Mouse (Mus musculus) intestine, embryonic 16.5 days (tissue): Measurements from ENCODE around the gene Skap2. TPM values are rescaled to one million over a fixed set of nuclear protein-coding genes. Genes with fewer than 3 reads are reported as not detected.
A peak's percentile ranks its signal among the peaks of the same experiment; 100 is the strongest.

Source experiments
- ATAC-seq: fragments of 200-750 bp; cut with Nextera tagmentation; 2 replicates; pipeline ENCODE4 v1.8.0; 2017; ENCODE audit warnings: moderate TSS enrichment, moderate library complexity
- H3K27ac ChIP-seq: fragments of 300-500 bp; sonication (generic); 2 replicates; pipeline ENCODE4 v1.5.1; 2014; ENCODE audit warnings: mild to moderate bottlenecking, low read length
- H3K27me3 ChIP-seq: fragments of 300-500 bp; sonication (generic); replicated peaks from 2 replicates; pipeline ENCODE4 v1.6.1; 2014; ENCODE audit warnings: low read length, control low read depth, mixed read lengths; ENCODE audit not compliant: control insufficient read depth, insufficient read depth
- H3K36me3 ChIP-seq: fragments of 300-500 bp; sonication (generic); 2 replicates; pipeline ENCODE4 v1.6.1; 2014; ENCODE audit warnings: low read length, control low read depth; ENCODE audit not compliant: control insufficient read depth, insufficient read depth
- H3K4me1 ChIP-seq: fragments of 300-500 bp; sonication (generic); 2 replicates; pipeline ENCODE4 v1.6.1; 2014; ENCODE audit warnings: low read length, control low read depth, mixed read lengths; ENCODE audit not compliant: control insufficient read depth, insufficient read depth
- H3K4me2 ChIP-seq: fragments of 300-500 bp; sonication (generic); 2 replicates; pipeline ENCODE4 v1.6.1; 2014; ENCODE audit warnings: low read depth, low read length, control low read depth
- H3K4me3 ChIP-seq: fragments of 300-500 bp; sonication (generic); 2 replicates; pipeline ENCODE4 v1.5.1; 2014; ENCODE audit warnings: mild to moderate bottlenecking, low read length
- H3K9ac ChIP-seq: fragments of 300-500 bp; sonication (generic); 2 replicates; pipeline ENCODE4 v1.6.1; 2014; ENCODE audit warnings: low read depth, low read length
- H3K9me3 ChIP-seq: fragments of 300-500 bp; sonication (generic); 2 replicates; pipeline ENCODE4 v1.6.1; 2016; ENCODE audit warnings: low read length, control low read depth; ENCODE audit not compliant: control insufficient read depth
- WGBS: fragments of 180-500 bp; shearing (Covaris S2); extraction: QIAGEN DNeasy Blood & Tissue Kit; methylation state at CpG from one replicate; pipeline ENCODE4 v1.1.7; 2014; 5-methylcytosine and 5-hydroxymethylcytosine counted together
- polyA plus RNA-seq: library from polyadenylated mRNA; unstranded; fragments of >200 nt; fragmentation: Nextera tagmentation; extraction: Ambion mirVana; gene quantifications from 2 replicates; pipeline ENCODE4 v1.2.1, GENCODE M21; 2015

The Skap2 gene
- 39.2 and 42.9 TPM in 2 replicates for polyA plus RNA-seq

DNA sequence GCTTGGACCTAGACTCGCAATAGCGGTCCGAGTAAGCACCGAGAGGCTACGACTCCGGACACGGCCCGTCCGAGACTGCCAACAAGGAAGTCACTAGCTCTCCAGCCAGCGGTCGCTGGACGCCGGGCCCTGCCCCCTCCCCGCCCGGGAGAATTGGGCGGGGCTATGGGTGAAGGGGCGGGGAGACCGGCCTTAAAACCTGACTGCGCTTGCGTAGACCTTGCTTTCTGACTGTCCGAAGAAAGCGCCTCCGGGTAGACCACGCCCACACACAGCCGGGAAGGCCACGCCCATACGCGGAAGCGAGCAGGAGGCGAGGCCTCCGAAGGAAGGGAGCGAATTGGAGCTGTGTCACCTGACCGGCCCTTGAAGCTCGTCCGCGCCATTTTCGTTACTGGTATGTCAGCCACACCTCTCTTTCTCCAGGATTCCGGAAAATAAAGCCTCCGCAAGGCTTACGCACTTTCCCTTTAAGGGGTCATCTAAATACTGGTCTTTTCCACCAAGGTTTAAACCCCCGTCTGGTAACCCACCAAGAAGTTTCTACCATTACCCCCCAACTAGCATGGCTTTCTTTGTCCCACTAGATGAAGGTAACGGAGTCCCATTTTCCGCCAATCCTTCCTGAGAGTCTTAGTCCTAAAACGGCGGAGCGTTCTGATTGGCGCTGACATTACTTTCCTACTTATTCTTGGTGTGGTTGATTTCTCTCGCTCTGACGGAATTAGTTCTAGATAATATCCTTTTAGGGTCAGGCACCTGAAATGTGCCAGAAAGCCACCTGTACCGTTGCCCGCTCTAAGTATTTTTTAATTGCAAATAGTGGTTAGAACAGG, at the start of gene Skap2:
Skap2 (minus strand) TSS at position 141 of the 836 bp plus-strand sequence.
- H3K9me3 ChIP-seq: no peaks in the 10 kb centered on the region
- H3K36me3 ChIP-seq: no peaks in the 10 kb centered on the region
- H3K4me3 ChIP-seq: peak within 1 kb of the TSS; percentile 78
- 1% methylated on average over 51 of the region's 51 CpGs for WGBS
- H3K4me1 ChIP-seq: peaks cover 6% of the 10 kb centered on the region
- ATAC-seq: peak; percentile 99
- peak within 1 kb of the TSS; percentile 80 for H3K4me2 ChIP-seq
- peak within 1 kb of the TSS; percentile 59 for H3K27ac ChIP-seq
- H3K9ac ChIP-seq: peak within 1 kb of the TSS; percentile 75
- no peaks in the 10 kb centered on the region for H3K27me3 ChIP-seq

- no peak for ATAC-seq
- Histone ChIP-seq H3K36me3 (no peaks in the 10 kb centered on the region), H3K9ac (no peak overlapping the region), H3K4me1 (no peaks in the 10 kb centered on the region), H3K27me3 (no peaks in the 10 kb centered on the region; the same call in 1 of the 2 replicates), H3K4me3 (no peak overlapping the region), H3K4me2 (no peak overlapping the region), H3K27ac (no peak overlapping the region), H3K9me3 (no peaks in the 10 kb centered on the region)
- 60% methylated on average over 10 of the region's 10 CpGs for WGBS
Observed at GRCm38 (mm10) chr6:52058899-52059448, 46.6 kb upstream of the Skap2 start.

GRCm38 (mm10) chr6:52058120-52058519, 45.8 kb upstream of the Skap2 start:
- Histone ChIP-seq H3K4me3 (no peak overlapping the region), H3K4me2 (no peak overlapping the region), H3K27me3 (no peaks in the 10 kb centered on the region; the same call in 1 of the 2 replicates), H3K4me1 (no peaks in the 10 kb centered on the region), H3K36me3 (no peaks in the 10 kb centered on the region), H3K27ac (no peak overlapping the region), H3K9me3 (no peaks in the 10 kb centered on the region), H3K9ac (no peak overlapping the region)
- no peak for ATAC-seq
- WGBS: 45% methylated on average over 5 of the region's 5 CpGs

GRCm38 (mm10) chr6:52053567-52054561, 41.5 kb upstream of the Skap2 start:
- Histone ChIP-seq H3K9me3 (no peaks in the 10 kb centered on the region), H3K4me2 (no peak overlapping the region), H3K36me3 (no peaks in the 10 kb centered on the region), H3K27me3 (no peaks in the 10 kb centered on the region; the same call in 1 of the 2 replicates), H3K4me1 (0 out of 2 replicates have a peak, but pooled peaks cover 2% of the 10 kb centered on the region), H3K9ac (no peak overlapping the region), H3K4me3 (no peak overlapping the region), H3K27ac (no peak overlapping the region)
- WGBS: 59% methylated on average over 15 of the region's 15 CpGs
- ATAC-seq: no peak

- Histone ChIP-seq H3K9me3 (no peaks in the 10 kb centered on the region), H3K27ac (no peak overlapping the region), H3K9ac (no peak overlapping the region), H3K4me2 (no peak overlapping the region), H3K4me3 (no peak overlapping the region), H3K27me3 (no peaks in the 10 kb centered on the region), H3K36me3 (no peaks in the 10 kb centered on the region), H3K4me1 (0 out of 2 replicates have a peak, but pooled peaks cover 2% of the 10 kb centered on the region)
- WGBS: 47% methylated on average over 12 of the region's 12 CpGs
- ATAC-seq: no peak
Observed at GRCm38 (mm10) chr6:52050062-52050461, 37.7 kb upstream of the Skap2 start.

- Histone ChIP-seq H3K9ac (no peak overlapping the region), H3K27ac (no peak overlapping the region), H3K9me3 (no peaks in the 10 kb centered on the region), H3K36me3 (no peaks in the 10 kb centered on the region), H3K4me1 (0 out of 2 replicates have a peak, but pooled peaks cover 2% of the 10 kb centered on the region), H3K27me3 (no peaks in the 10 kb centered on the region), H3K4me2 (no peak overlapping the region), H3K4me3 (no peak overlapping the region)
- no peak for ATAC-seq
- WGBS: 65% methylated on average over 5 of the region's 5 CpGs
Observed at GRCm38 (mm10) chr6:52045517-52045916, 33.2 kb upstream of the Skap2 start.

GRCm38 (mm10) chr6:52036077-52036476, 23.7 kb upstream of the Skap2 start:
- Histone ChIP-seq H3K36me3 (no peaks in the 10 kb centered on the region), H3K27ac (no peak overlapping the region), H3K9ac (no peak overlapping the region), H3K4me3 (no peak overlapping the region), H3K4me2 (no peak overlapping the region), H3K9me3 (no peaks in the 10 kb centered on the region), H3K4me1 (no peaks in the 10 kb centered on the region), H3K27me3 (no peaks in the 10 kb centered on the region)
- no peak for ATAC-seq
- WGBS: 91% methylated on average over 4 of the region's 4 CpGs

DNA sequence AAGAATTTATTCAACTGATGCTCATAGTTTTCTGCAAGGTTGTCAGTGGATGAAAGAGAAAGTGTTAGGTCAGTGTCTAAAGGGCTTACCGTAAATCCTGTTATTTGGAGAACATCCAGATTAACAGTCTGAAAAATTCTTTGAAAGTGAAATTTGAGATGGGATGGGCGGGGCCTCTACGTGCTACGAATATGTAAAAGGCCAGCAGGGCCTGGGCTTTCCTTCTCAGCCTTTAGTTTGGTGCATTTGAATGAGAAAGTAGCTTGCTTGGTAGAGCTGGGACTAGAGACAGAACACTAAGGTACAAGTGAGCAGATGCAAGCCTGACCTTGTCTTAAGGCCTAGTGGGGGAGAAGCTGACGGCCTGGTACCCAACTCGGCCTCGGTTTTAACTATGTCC, 18.8 kb upstream of the Skap2 start:
- Histone ChIP-seq H3K4me3 (no peak overlapping the region), H3K4me1 (no peaks in the 10 kb centered on the region), H3K27ac (no peak overlapping the region), H3K36me3 (no peaks in the 10 kb centered on the region), H3K27me3 (no peaks in the 10 kb centered on the region), H3K4me2 (no peak overlapping the region), H3K9me3 (no peaks in the 10 kb centered on the region; the same call in 1 of the 2 replicates), H3K9ac (no peak overlapping the region)
- no peak for ATAC-seq
- WGBS: 56% methylated on average over 7 of the region's 7 CpGs

GRCm38 (mm10) chr6:52028131-52028530, 15.8 kb upstream of the Skap2 start:
- H3K4me1 ChIP-seq: no peaks in the 10 kb centered on the region
- ATAC-seq: no peak
- no peak overlapping the region for H3K9ac ChIP-seq
- no peak overlapping the region for H3K4me2 ChIP-seq
- no peak overlapping the region for H3K27ac ChIP-seq
- 95% methylated on average over 7 of the region's 7 CpGs for WGBS
- no peaks in the 10 kb centered on the region for H3K27me3 ChIP-seq
- H3K4me3 ChIP-seq: no peak overlapping the region
- no peaks in the 10 kb centered on the region; the same call in 1 of the 2 replicates for H3K9me3 ChIP-seq
- H3K36me3 ChIP-seq: no peaks in the 10 kb centered on the region
